Mouse (Mus musculus): ENCODE data around the gene Piga.

GRCm38 (mm10) chrX:164410562-164410961, 9.0 kb upstream of the Piga start:
- no peak for TF ChIP-seq CTCF (IDR thresholded peaks at IDR 0.05; ENCODE audit: low read depth)
- TF ChIP-seq EP300 (IDR thresholded peaks at IDR 0.05; ENCODE audit: low read depth): no peak

Measured in liver, postnatal 0 days (tissue).